Mouse (Mus musculus) heart, embryonic 11.5 days (tissue): ENCODE results near the gene Myo1e. TPM values are rescaled to one million over a fixed set of nuclear protein-coding genes. Genes with fewer than 3 reads are reported as not detected.
A peak's percentile ranks its signal among the peaks of the same experiment; 100 is the strongest.

Source experiments
- ATAC-seq: fragments of 200-750 bp; cut with Nextera tagmentation; replicated peaks from 2 replicates; pipeline ENCODE4 v1.8.0; 2017; ENCODE audit warnings: moderate library complexity; ENCODE audit not compliant: insufficient number of reproducible peaks, low FRiP score, low TSS enrichment
- H3K27ac ChIP-seq: fragments of 300-500 bp; sonication (generic); 2 replicates; pipeline ENCODE4 v1.5.1; 2014; ENCODE audit warnings: mild to moderate bottlenecking, low read depth, low read length
- H3K27me3 ChIP-seq: fragments of 300-500 bp; sonication (generic); 2 replicates; pipeline ENCODE4 v1.6.1; 2014; ENCODE audit warnings: mild to moderate bottlenecking, low read length, mixed read lengths; ENCODE audit not compliant: control insufficient read depth, insufficient read depth
- H3K36me3 ChIP-seq: fragments of 300-500 bp; sonication (generic); 2 replicates; pipeline ENCODE4 v1.6.1; 2014; ENCODE audit warnings: mild to moderate bottlenecking, low read length, moderate library complexity, mixed read lengths; ENCODE audit not compliant: control insufficient read depth, insufficient read depth
- H3K4me1 ChIP-seq: fragments of 300-500 bp; sonication (generic); 2 replicates; pipeline ENCODE4 v1.6.1; 2014; ENCODE audit warnings: low read length; ENCODE audit not compliant: control insufficient read depth, insufficient read depth
- H3K4me2 ChIP-seq: fragments of 300-500 bp; sonication (generic); 2 replicates; pipeline ENCODE4 v1.6.1; 2014; ENCODE audit warnings: mild to moderate bottlenecking, moderate library complexity
- H3K4me3 ChIP-seq: fragments of 300-500 bp; sonication (generic); 2 replicates; pipeline ENCODE4 v1.5.1; 2014; ENCODE audit warnings: low read depth, low read length
- H3K9ac ChIP-seq: fragments of 300-500 bp; sonication (generic); 2 replicates; pipeline ENCODE4 v1.6.1; 2014; ENCODE audit warnings: mild to moderate bottlenecking, low read depth, low read length, moderate library complexity
- H3K9me3 ChIP-seq: fragments of 300-500 bp; sonication (generic); replicated peaks from 2 replicates; pipeline ENCODE4 v1.6.1; 2016; ENCODE audit warnings: low read length; ENCODE audit not compliant: control insufficient read depth
- whole genome bisulfite sequencing: fragments of 180-500 bp; shearing (Covaris S2); extraction: QIAGEN DNeasy Blood & Tissue Kit; methylation state at CpG from one replicate; pipeline ENCODE4 v1.1.7; 2014; ENCODE audit not compliant: insufficient replicate concordance; 5-methylcytosine and 5-hydroxymethylcytosine counted together
- microRNA-seq: library from miRNA; unstranded; fragments of <30 nt; microRNA quantifications from one replicate; pipeline ENCODE4, GENCODE M21; 2016; ENCODE audit warnings: borderline number of aligned reads
- polyA plus RNA-seq: library from polyadenylated mRNA; unstranded; fragments of >200 nt; fragmentation: Nextera tagmentation; extraction: Ambion mirVana; gene quantifications from 2 replicates; pipeline ENCODE4 v1.2.1, GENCODE M21; 2014

The Myo1e gene
- polyA plus RNA-seq, 1 experiment from 2014 or later, result 11.2 TPM

GRCm38 (mm10) chr9:70421257-70422056 lies 214.3 kb downstream of the Myo1e start, which contains the start of gene Ccnb2:
Gene Ccnb2 (minus strand): TSS chr9:70421547.
- Histone ChIP-seq H3K36me3 (peaks cover 19% of the 10 kb centered on the region), H3K27ac (peak within 1 kb of the TSS; percentile 78), H3K9ac (peak within 1 kb of the TSS; percentile 90), H3K27me3 (no peaks in the 10 kb centered on the region), H3K9me3 (no peaks in the 10 kb centered on the region), H3K4me2 (peak within 1 kb of the TSS; percentile 88), H3K4me1 (no peaks in the 10 kb centered on the region), H3K4me3 (peak within 1 kb of the TSS; percentile 82)
- peak; percentile 97 for ATAC-seq
- WGBS, result 3% methylated on average over 45 of the region's 45 CpGs

- Histone ChIP-seq H3K27ac (no peak overlapping the region), H3K4me3 (no peak overlapping the region), H3K9me3 (no peaks in the 10 kb centered on the region), H3K9ac (no peak overlapping the region), H3K4me2 (no peak overlapping the region), H3K4me1 (no peaks in the 10 kb centered on the region), H3K27me3 (no peaks in the 10 kb centered on the region), H3K36me3 (peaks cover 20% of the 10 kb centered on the region)
- 89% methylated on average over 2 of the region's 2 CpGs for WGBS
- ATAC-seq, result no peak
Measured at GRCm38 (mm10) chr9:70422661-70423060, 215.5 kb downstream of the Myo1e start.

GRCm38 (mm10) chr9:70439959-70440358 lies 232.8 kb downstream of the Myo1e start:
- no peak overlapping the region for H3K27ac ChIP-seq
- no peaks in the 10 kb centered on the region for H3K4me1 ChIP-seq
- no peak overlapping the region for H3K4me2 ChIP-seq
- H3K4me3 ChIP-seq, result no peak overlapping the region
- WGBS, result 89% methylated on average over 4 of the region's 4 CpGs
- peaks cover 21% of the 10 kb centered on the region for H3K36me3 ChIP-seq
- no peak for ATAC-seq
- no peak overlapping the region for H3K9ac ChIP-seq
- H3K27me3 ChIP-seq, result no peaks in the 10 kb centered on the region
- H3K9me3 ChIP-seq, result no peaks in the 10 kb centered on the region

GRCm38 (mm10) chr9:70449072-70449471 lies 241.9 kb downstream of the Myo1e start:
- no peaks in the 10 kb centered on the region for H3K4me1 ChIP-seq
- ATAC-seq, result no peak
- 93% methylated on average over 5 of the region's 5 CpGs for WGBS
- H3K27me3 ChIP-seq, result no peaks in the 10 kb centered on the region
- H3K4me2 ChIP-seq, result no peak overlapping the region
- no peaks in the 10 kb centered on the region for H3K9me3 ChIP-seq
- peaks cover 15% of the 10 kb centered on the region for H3K36me3 ChIP-seq
- H3K27ac ChIP-seq, result no peak overlapping the region
- no peak overlapping the region for H3K4me3 ChIP-seq
- no peak overlapping the region for H3K9ac ChIP-seq

Small RNA genes lying within 50 kb of the gene (microRNA-seq; reads per million reads assigned to microRNA genes)
- gene Mir5626, result 6.7 reads per million, percentile 43 among the genes with 10 or more reads in this experiment

Other genes with a start within 250 kb of the Myo1e start
- gene Bnip2, start 217.9 kb upstream of the Myo1e start, polyA plus RNA-seq, result 124 and 133 TPM in 2 replicates
- gene Gtf2a2, start 194.8 kb upstream of the Myo1e start, polyA plus RNA-seq, result 160 and 172 TPM in 2 replicates
- not detected in 2 replicates for gene Gcnt3, start 169.3 kb upstream of the Myo1e start, polyA plus RNA-seq
- 20.9 and 24.7 TPM in 2 replicates for gene Fam81a, start 64.8 kb upstream of the Myo1e start, polyA plus RNA-seq
- gene Ccnb2, start 214.2 kb downstream of the Myo1e start, polyA plus RNA-seq, result 172 and 173 TPM in 2 replicates